Mouse (Mus musculus) frontal cortex, postnatal 36 days (tissue): ENCODE data around the gene Elf1.
"Not testable (repeated sequence)": the region's sequence is repeated elsewhere in the genome, so short reads cannot be mapped to it uniquely, and the experiment has no call there.

Experiments used
- DNase-seq, 2 experiments: peaks; one replicate each; pipeline ENCODE4 v3.0.0; 2022; ENCODE audit warnings: low spot score in 2 of 2

The Elf1 gene

DNA sequence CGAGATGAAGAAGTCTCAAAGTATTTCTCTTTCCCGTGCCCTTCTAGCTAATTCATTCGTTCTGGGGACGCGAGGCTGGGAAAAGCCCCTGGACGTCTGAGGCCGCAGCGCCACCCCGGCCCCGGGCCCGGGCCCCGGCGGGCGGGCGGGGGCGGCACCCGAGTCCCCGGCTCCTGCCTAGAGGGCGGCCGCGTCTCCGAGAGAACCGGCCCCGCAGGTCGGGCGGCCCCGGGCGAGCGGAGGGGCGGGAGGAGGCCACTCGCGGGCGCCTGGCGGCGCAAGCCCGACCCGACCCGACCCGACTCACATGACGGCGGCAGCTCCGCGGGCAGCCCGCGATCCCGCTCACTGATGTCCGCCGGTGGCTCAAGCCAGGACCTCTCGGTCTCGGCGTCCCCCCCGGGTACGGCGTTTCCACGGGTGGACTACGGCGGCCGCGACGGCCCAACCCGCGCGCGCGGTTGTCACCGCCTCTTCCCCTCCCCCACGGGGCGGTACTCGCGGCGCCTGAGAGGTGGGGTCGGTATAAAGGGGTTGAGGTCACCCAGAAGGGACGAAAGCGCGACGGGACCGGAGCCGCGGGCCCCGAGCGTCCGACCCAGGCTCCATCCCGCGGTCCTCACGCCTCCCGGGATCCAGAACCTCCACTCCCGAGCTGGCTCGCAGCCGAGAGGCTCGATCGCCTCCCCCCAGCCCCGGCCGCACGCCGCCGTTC lies at the start of gene Elf1:
TSS of gene Elf1 (plus strand) at position 571 of the 715 bp plus-strand sequence.
- DNase-seq: peak; percentile 95 to 96

DNA sequence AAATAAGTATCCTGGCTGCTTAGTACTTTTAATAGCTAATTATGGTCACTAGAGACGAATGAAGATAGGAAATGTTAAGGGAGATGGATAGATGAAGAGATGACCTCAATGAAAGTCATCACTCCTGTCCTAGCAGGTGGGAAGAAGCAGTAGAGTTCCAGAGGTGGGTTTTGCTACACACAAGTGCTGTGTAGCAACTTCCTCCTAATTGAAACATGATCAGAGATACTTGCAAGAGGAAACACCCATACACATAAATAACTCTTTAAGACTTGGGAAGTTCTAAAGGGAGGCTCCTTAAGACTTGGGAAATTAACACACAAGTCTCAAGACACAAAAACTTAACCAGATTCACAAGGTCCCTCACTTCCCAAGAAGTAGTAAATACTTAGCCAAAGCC lies 46.9 kb upstream of the Elf1 start:
- no peak for DNase-seq

DNA sequence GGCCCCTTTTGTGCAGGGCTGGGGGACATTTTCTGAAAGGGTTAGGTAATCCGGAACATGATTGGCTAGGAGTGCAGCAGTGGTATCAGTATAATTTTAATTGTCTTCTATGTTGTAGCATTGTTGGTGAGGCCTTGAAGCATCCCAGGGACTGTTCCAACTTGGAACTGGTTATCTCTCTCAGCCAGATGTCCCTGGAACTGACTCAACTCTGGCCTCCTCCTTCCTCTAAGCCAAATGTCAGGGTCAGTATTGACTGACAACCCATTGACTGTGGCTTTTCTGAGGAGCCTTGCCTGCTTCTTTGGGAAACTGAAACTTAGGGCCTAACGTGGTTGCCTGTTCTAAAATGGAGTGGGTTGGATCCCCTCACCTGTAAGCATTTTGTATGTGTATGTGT lies 40.3 kb upstream of the Elf1 start:
- no peak for DNase-seq

DNA sequence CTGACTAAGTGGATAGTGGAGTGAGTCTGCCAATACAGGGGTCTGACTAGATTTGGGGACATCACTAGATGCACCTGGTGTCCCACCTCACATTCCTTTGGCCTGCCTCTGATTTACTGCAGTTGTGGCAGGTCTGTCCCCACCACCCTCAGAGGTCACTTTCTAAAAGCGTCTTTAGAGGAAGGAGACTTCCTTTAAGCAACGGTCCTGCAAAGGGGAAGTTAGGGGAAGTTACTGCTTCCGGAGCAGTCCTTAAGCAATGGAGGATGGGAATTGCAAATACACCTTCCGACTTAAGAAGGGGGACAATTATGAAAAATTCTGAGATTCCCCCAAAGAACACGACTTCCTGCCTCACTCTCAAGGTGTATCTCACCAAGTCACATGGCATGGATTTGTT lies 39.6 kb upstream of the Elf1 start:
- DNase-seq: no peak

DNA sequence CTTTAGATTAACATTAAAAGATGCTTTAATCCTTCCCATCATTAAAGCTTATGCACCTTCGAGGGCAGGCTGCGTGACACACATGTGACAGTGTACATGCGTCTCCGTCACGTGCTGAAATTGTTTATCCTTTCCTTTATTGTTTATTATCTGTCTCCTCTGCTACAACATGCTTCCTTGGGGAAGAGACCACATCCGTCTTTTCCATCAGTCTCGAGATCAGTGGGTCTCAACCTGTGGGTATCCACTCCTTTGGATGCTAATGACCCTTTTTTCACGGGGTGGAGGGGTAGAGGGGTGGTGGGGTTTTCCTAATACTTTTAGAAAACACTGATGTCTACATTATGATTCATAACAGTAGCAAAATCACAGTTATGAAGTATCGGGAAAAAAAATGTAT lies 36.4 kb upstream of the Elf1 start:
- DNase-seq: no peak

- DNase-seq: peak; percentile 18 to 34
Observed at GRCm38 (mm10) chr14:79445055-79445620, 35.9 kb upstream of the Elf1 start.

GRCm38 (mm10) chr14:79451681-79452590 lies 29.1 kb upstream of the Elf1 start, which contains the start of gene Kbtbd6:
Kbtbd6 (plus strand) TSS chr14:79451835.
- peak; percentile 76 to 84 for DNase-seq

DNA sequence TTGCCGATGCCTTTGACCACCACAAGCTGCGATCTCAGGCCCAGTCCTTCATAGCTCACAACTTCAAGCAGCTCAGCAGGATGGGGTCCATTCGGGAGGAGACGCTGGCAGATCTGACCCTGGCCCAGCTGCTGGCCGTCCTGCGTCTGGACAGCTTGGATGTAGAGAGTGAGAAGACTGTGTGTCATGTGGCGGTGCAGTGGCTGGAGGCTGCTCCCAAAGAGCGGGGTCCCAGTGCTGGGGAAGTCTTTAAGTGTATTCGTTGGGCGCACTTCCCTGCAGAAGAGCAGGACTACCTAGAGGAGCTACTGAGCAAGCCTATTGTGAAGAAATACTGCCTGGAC lies 28.4 kb upstream of the Elf1 start:
- not testable (repeated sequence) for DNase-seq

DNA sequence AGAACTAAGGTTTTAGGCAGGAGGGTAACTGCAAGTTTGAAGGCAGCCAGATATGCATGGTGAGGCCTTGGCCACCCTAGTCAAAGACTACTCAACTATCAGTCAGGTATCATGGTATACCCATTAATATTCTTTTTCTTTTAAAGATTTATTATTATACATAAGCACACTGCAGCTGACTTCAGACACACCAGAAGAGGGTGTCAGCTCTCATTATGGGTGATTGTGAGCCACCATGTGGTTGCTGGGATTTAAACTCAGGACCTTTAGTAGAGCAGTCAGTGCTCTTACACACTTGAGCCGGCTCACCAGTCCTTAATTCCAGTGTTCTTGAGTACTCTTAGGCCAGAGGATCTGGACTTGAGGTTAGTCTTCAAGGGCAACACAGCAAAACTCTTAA lies 20.6 kb upstream of the Elf1 start:
- no peak for DNase-seq

DNA sequence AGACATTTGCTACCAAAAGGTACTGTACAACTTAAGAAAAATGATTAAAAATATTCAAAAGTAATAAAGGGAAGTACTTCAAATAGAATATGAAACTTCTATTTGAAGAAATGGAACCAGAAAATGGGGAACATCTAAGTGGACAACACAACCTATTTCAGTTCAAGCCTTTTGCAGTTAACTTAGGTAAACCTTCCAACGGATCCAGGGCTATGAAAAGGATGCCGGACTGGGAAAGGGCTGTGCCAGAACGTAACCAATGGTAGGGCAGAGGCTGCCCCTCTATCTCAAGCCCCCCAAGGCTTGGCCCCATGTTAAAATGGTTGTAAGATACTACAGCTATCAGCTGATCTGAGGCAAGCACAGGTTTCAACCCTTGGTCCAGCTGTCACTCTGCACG lies 20.0 kb upstream of the Elf1 start:
- no peak for DNase-seq

DNA sequence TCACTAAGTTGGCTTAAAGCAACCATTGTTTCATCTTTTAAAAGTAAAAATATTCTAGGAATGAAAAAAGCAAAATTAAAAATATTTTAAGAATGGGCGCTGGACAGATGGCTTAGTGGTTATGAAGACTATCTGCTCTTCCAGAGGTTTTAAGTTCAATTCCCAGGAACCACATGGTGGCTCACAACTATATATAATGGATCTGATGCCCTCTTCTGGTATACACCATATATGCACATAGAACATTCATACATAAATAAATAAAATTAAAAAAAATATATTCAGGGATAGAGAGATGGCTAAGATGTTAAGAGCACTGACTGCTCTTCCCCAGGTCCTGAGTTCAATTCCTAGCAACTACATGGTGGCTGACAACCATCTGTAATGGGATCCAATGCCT lies 15.4 kb upstream of the Elf1 start:
- DNase-seq: no peak

DNA sequence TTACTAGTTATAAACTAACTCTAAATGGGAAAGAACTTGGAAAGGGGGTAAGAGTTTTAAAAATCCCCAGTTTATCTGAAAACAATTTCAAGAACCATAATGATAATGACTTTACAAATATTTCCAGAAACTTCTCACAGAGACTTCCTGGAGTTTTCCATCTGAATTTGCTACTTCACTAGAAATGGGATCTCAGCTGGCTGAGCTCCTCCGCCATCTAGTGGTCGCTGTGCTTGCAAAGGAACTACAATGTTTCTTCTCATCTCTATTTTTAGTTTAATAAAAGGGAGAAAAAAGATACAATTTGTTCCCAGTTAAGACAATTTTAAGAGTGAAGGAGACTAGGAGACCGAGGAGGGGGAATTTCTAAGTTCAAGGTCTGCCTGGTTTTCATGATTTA lies 13.4 kb upstream of the Elf1 start:
- peak; percentile 30 to 66 for DNase-seq

DNA sequence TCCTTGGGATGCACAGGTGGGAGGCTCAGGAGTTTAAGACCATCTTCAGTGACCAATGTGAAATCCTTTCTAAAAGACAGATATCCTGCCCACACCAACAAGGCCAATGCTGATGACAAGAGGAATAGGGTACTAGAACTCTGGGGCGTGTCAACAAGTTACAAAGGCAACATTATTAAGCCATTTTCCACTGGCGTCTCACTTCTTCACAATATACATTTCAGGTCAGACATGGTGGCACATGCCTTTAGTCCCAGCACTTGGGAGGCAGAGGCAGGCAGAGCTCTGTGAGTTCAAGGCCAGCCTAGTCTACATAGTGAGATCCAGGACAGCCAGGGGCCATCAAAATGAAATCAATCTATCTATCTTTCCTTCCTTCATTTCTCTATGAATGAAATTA lies 7.6 kb upstream of the Elf1 start:
- DNase-seq: no peak

GRCm38 (mm10) chr14:79481339-79482151 lies 551 bp downstream of the Elf1 start, which contains the start of gene Wbp4:
Wbp4 (minus strand) TSS chr14:79481520.
- DNase-seq: peak; percentile 97 to 99

GRCm38 (mm10) chr14:79482251-79482661 lies 1.3 kb downstream of the Elf1 start:
- DNase-seq: peak; percentile 29 to 38

GRCm38 (mm10) chr14:79482747-79483355 lies 1.9 kb downstream of the Elf1 start:
- DNase-seq: no peak

GRCm38 (mm10) chr14:79483611-79484120 lies 2.7 kb downstream of the Elf1 start:
- no peak for DNase-seq

GRCm38 (mm10) chr14:79486617-79486992 lies 5.6 kb downstream of the Elf1 start:
- DNase-seq: no peak

GRCm38 (mm10) chr14:79486993-79487731 lies 6.2 kb downstream of the Elf1 start:
- peak; percentile 36 to 55 for DNase-seq

GRCm38 (mm10) chr14:79488531-79488930 lies 7.5 kb downstream of the Elf1 start:
- no peak for DNase-seq
